Mouse (Mus musculus): ENCODE results near the gene Olfr74. TPM values are rescaled to one million over a fixed set of nuclear protein-coding genes. Genes with fewer than 3 reads are reported as not detected.
"Not testable (repeated sequence)": the region's sequence is repeated elsewhere in the genome, so short reads cannot be mapped to it uniquely, and the experiment has no call there.

Gene Olfr74
- not detected in 2 replicates for polyA plus RNA-seq (2015; fragmentation: Nextera tagmentation; extraction: Ambion mirVana)

DNA sequence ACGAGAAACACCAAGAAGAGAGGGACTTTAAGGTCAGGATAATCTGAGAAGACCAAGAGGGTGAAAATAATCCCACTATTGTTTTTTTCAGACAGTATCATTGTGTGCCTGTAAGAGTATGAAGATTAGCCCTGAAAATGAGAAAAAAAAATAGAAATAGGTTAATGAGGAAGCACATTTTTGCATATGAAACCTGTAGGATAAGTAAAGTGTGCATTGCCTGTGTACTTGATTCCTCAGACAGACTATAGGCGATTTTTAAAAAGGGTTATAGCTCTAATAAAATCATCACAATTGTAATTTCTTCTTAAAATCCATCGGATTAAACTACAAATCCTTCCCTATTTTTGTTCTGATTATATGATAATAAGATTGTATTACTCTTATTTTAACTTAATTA, at the start of gene Olfr74:
Gene Olfr74 (minus strand): TSS at position 101 of the 400 bp plus-strand sequence.
- Histone ChIP-seq H3K4me3 (replicated peaks) (no peak within 1 kb of the TSS), H3K9me3 (replicated peaks) (no peaks in the 10 kb centered on the region), H3K4me2 (no peak within 1 kb of the TSS), H3K27ac (no peak within 1 kb of the TSS), H3K27me3 (no peaks in the 10 kb centered on the region), H3K4me1 (replicated peaks) (no peaks in the 10 kb centered on the region), H3K36me3 (no peaks in the 10 kb centered on the region), H3K9ac (no peak within 1 kb of the TSS)
- no peak for DNase-seq
- 36% methylated on average over 3 of the region's 3 CpGs for WGBS (ENCODE audit: insufficient replicate concordance)
- no peak for ATAC-seq (ENCODE audit: low read depth)

DNA sequence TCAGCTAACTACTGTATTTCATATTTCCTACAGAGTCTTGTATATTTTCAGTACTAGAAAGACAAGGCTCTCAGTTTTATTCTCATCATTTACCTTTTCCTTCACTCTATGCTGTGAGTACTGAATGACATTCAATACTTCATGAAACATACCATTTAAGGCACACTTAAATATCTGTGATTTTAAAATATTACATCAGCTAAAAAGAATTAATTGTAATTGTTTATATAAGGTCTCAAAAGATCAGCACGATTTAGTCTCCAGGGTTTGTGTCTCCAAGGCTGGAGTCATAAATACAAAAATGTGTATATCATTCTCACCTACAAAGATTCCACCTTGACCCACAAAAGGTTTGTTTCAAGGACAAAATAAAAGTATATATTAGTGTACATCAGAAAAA, 48.0 kb upstream of the Olfr74 start, which contains the start of gene Olfr1161:
Gene Olfr1161 (plus strand): TSS at position 301 of the 400 bp plus-strand sequence.
- not testable (repeated sequence) for H3K4me2 ChIP-seq; H3K4me1 ChIP-seq (replicated peaks); ATAC-seq (ENCODE audit: low read depth); DNase-seq; H3K27ac ChIP-seq; H3K4me3 ChIP-seq (replicated peaks); H3K27me3 ChIP-seq; H3K9ac ChIP-seq; H3K36me3 ChIP-seq; H3K9me3 ChIP-seq (replicated peaks)
- WGBS (ENCODE audit: insufficient replicate concordance) = 54% methylated on average over 1 of the region's 1 CpGs

DNA sequence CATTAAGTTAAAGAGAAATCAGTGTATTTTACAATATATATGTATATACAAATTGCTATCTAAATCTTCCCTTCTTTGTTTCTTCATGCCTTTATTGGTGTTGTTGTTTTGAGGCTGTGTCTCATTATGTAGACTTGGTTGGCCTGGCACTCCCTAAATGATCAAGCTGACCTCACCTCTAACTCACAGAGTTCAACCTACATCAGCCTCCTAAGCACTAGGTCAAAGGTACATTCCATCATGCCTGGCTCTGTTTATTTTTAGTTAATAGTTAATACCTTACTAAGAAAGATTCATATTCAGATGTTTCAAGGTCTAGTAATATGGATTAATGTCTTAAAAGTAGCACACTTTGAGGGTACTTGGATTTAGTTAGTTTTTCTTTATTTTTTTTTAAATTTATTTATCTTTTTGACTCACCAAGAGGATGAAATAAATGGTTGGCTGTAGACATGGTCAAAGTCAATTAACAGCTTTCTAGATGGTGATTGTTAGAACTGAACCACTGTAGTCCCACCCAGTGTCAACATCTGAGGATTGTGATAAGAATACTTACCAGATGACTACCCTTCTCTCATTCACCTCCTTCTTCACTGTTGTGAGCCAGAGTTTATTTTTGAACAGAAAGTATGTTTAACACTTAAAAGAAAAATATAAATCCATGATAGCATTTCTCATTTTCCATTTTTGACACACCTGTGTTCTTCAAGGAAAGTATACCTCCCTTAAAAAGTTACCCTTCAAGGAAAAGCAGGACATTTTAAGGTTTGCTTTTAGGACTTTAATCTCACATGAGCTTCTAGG, 33.3 kb upstream of the Olfr74 start, which contains the start of gene Olfr1160:
Gene Olfr1160 (minus strand): TSS at position 754 of the 804 bp plus-strand sequence.
- DNase-seq (no peak), ATAC-seq (ENCODE audit: low read depth) (0 out of 2 replicates have a peak, but pooled peaks have one; percentile 53)
- Histone ChIP-seq H3K4me2 (no peak within 1 kb of the TSS), H3K9me3 (replicated peaks) (no peaks in the 10 kb centered on the region), H3K4me1 (replicated peaks) (no peaks in the 10 kb centered on the region), H3K36me3 (no peaks in the 10 kb centered on the region), H3K4me3 (replicated peaks) (no peak within 1 kb of the TSS), H3K9ac (no peak within 1 kb of the TSS), H3K27ac (no peak within 1 kb of the TSS), H3K27me3 (no peaks in the 10 kb centered on the region)

DNA sequence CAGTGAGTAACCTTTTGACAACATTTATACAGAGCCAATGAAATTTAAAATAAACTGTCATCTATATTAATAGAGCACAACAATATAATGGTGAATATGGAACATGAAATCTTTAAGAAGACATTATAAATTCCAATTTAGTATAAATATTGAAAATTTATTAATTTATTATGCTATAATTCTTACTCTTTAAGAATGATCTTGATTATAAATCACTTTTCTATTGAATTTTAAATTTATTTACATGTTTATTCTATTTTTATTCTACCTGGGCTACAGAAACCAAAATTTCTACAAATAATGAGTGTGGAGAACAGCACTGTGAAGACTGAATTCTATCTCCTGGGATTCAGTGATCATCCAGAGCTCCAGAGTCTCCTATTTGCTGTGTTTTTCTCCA, 15.3 kb upstream of the Olfr74 start, which contains the start of gene Olfr1158:
Gene Olfr1158 (plus strand): TSS at position 301 of the 400 bp plus-strand sequence.
- H3K4me3 ChIP-seq (replicated peaks) = no peak within 1 kb of the TSS
- no peak within 1 kb of the TSS for H3K9ac ChIP-seq
- DNase-seq (no peak), ATAC-seq (ENCODE audit: low read depth) (no peak)
- H3K36me3 ChIP-seq = no peaks in the 10 kb centered on the region
- no peak within 1 kb of the TSS for H3K27ac ChIP-seq
- H3K9me3 ChIP-seq (replicated peaks) = no peaks in the 10 kb centered on the region
- H3K27me3 ChIP-seq = no peaks in the 10 kb centered on the region
- no peak within 1 kb of the TSS for H3K4me2 ChIP-seq
- no peaks in the 10 kb centered on the region for H3K4me1 ChIP-seq (replicated peaks)

DNA sequence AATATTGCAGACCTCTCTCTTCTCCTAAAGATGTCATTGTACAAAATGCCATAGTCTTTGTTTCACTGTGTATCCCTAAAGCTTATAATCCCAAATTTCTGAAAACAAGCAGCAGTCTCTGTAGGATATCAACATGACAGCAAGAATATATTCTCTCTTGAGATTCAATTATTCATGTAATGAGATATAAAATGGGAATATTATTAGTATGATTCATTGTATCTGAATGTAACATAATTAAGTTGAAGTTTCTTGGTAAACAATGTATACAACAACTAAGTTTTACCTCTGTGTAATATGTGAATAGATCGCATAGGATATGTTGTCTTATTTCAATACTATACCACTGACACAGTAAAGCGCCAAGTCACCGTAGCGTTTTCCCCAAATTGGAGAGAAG, 6.3 kb downstream of the Olfr74 start, which contains the start of gene Olfr1157:
Gene Olfr1157 (minus strand): TSS at position 101 of the 400 bp plus-strand sequence.
- Histone ChIP-seq H3K27me3 (no peaks in the 10 kb centered on the region), H3K27ac (no peak within 1 kb of the TSS), H3K36me3 (no peaks in the 10 kb centered on the region), H3K4me1 (replicated peaks) (no peaks in the 10 kb centered on the region), H3K4me2 (no peak within 1 kb of the TSS), H3K9ac (no peak within 1 kb of the TSS), H3K9me3 (replicated peaks) (0 out of 2 replicates have a peak, but pooled peaks cover 4% of the 10 kb centered on the region), H3K4me3 (replicated peaks) (no peak within 1 kb of the TSS)
- no peak for ATAC-seq (ENCODE audit: low read depth)
- DNase-seq = no peak
- WGBS (ENCODE audit: insufficient replicate concordance) = 84% methylated on average over 4 of the region's 4 CpGs

DNA sequence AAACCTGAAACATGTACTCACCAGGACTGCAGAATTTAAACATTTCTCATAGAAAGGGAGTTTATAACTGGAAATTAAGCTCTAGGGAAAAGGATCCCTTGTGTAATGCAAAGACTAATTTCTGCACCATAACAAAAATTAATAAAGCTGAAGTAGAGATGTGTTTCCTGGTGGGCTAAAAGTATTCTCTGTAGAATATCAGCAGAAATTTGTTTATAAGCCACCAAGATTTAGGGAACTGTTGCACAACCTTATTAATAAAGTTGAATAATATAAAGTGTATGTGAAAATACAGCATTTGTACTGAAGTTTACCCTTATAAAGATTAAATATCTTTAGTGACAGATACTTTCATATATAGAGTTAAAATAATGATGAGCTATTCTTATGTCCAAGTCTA, 21.5 kb downstream of the Olfr74 start, which contains the start of gene Olfr1156:
Gene Olfr1156 (minus strand): TSS at position 101 of the 400 bp plus-strand sequence.
- H3K4me3 ChIP-seq (replicated peaks) = no peak within 1 kb of the TSS
- no peaks in the 10 kb centered on the region for H3K4me1 ChIP-seq (replicated peaks)
- no peaks in the 10 kb centered on the region for H3K27me3 ChIP-seq
- ATAC-seq (ENCODE audit: low read depth) (no peak), DNase-seq (no peak)
- no peak within 1 kb of the TSS for H3K4me2 ChIP-seq
- no peak within 1 kb of the TSS for H3K27ac ChIP-seq
- no peaks in the 10 kb centered on the region for H3K36me3 ChIP-seq
- H3K9ac ChIP-seq = no peak within 1 kb of the TSS
- no peaks in the 10 kb centered on the region for H3K9me3 ChIP-seq (replicated peaks)

DNA sequence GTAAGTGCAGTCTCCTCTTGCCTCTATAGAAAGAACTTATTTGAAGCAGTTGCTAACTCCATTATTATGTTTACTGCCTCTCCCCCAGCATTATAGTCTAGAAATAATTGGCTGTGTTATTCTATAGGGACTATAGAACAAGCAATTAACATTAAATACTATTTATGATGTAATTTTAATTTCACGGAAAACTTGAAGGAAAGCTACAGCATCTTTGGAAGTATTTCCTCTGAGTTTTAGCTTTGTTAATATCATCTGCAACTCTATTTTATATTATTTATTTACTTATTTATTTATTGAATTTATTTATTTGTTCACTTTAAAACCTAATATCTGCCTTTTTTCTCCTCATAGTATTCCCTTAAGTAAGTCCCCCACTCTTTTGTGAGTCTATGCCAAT, 29.4 kb downstream of the Olfr74 start, which contains the start of gene Olfr1155:
Gene Olfr1155 (minus strand): TSS at position 101 of the 400 bp plus-strand sequence.
- DNase-seq (no peak), ATAC-seq (ENCODE audit: low read depth) (no peak)
- no peaks in the 10 kb centered on the region for H3K36me3 ChIP-seq
- no peaks in the 10 kb centered on the region for H3K9me3 ChIP-seq (replicated peaks)
- no peak within 1 kb of the TSS for H3K4me2 ChIP-seq
- 97% methylated on average over 1 of the region's 1 CpGs for WGBS (ENCODE audit: insufficient replicate concordance)
- no peaks in the 10 kb centered on the region for H3K4me1 ChIP-seq (replicated peaks)
- no peak within 1 kb of the TSS for H3K27ac ChIP-seq
- H3K27me3 ChIP-seq = no peaks in the 10 kb centered on the region
- no peak within 1 kb of the TSS for H3K9ac ChIP-seq
- H3K4me3 ChIP-seq (replicated peaks) = no peak within 1 kb of the TSS

Other genes starting within 250 kb of the Olfr74 start
- not detected in 2 replicates for gene Olfr1138, start 234.7 kb downstream of the Olfr74 start, polyA plus RNA-seq (2015; fragmentation: Nextera tagmentation; extraction: Ambion mirVana)
- gene Olfr1140, start 230.9 kb downstream of the Olfr74 start, polyA plus RNA-seq (2015; fragmentation: Nextera tagmentation; extraction: Ambion mirVana) = not detected in 2 replicates
- not detected in 2 replicates for gene Olfr1141, start 220.7 kb downstream of the Olfr74 start, polyA plus RNA-seq (2015; fragmentation: Nextera tagmentation; extraction: Ambion mirVana)
- not detected in 2 replicates for gene Olfr152, start 195.2 kb downstream of the Olfr74 start, polyA plus RNA-seq (2015; fragmentation: Nextera tagmentation; extraction: Ambion mirVana)
- gene Olfr1143, start 174.1 kb downstream of the Olfr74 start, polyA plus RNA-seq (2015; fragmentation: Nextera tagmentation; extraction: Ambion mirVana) = not detected in 2 replicates
- gene Olfr1145, start 164.8 kb downstream of the Olfr74 start, polyA plus RNA-seq (2015; fragmentation: Nextera tagmentation; extraction: Ambion mirVana) = not detected in 2 replicates
- not detected in 2 replicates for gene Olfr1148, start 144.1 kb downstream of the Olfr74 start, polyA plus RNA-seq (2015; fragmentation: Nextera tagmentation; extraction: Ambion mirVana)
- not detected in 2 replicates for gene Olfr1150-ps1, start 130.7 kb downstream of the Olfr74 start, polyA plus RNA-seq (2015; fragmentation: Nextera tagmentation; extraction: Ambion mirVana)
- gene Olfr1151, start 118.8 kb downstream of the Olfr74 start, polyA plus RNA-seq (2015; fragmentation: Nextera tagmentation; extraction: Ambion mirVana) = not detected in 2 replicates
- not detected in 2 replicates for gene Olfr1152, start 108.2 kb downstream of the Olfr74 start, polyA plus RNA-seq (2015; fragmentation: Nextera tagmentation; extraction: Ambion mirVana)
- gene Olfr1153, start 79.7 kb downstream of the Olfr74 start, polyA plus RNA-seq (2015; fragmentation: Nextera tagmentation; extraction: Ambion mirVana) = not detected in 2 replicates
- not detected in 2 replicates for gene Olfr1154, start 69.5 kb downstream of the Olfr74 start, polyA plus RNA-seq (2015; fragmentation: Nextera tagmentation; extraction: Ambion mirVana)
- gene Olfr1155, start 29.5 kb downstream of the Olfr74 start, polyA plus RNA-seq (2015; fragmentation: Nextera tagmentation; extraction: Ambion mirVana) = not detected in 2 replicates
- gene Olfr1156, start 21.6 kb downstream of the Olfr74 start, polyA plus RNA-seq (2015; fragmentation: Nextera tagmentation; extraction: Ambion mirVana) = not detected in 2 replicates
- not detected in 2 replicates for gene Olfr1157, start 6.4 kb downstream of the Olfr74 start, polyA plus RNA-seq (2015; fragmentation: Nextera tagmentation; extraction: Ambion mirVana)
- not detected in 2 replicates for gene Olfr1158, start 15.4 kb upstream of the Olfr74 start, polyA plus RNA-seq (2015; fragmentation: Nextera tagmentation; extraction: Ambion mirVana)
- not detected in 2 replicates for gene Olfr1160, start 33.6 kb upstream of the Olfr74 start, polyA plus RNA-seq (2015; fragmentation: Nextera tagmentation; extraction: Ambion mirVana)
- gene Olfr1161, start 48.1 kb upstream of the Olfr74 start, polyA plus RNA-seq (2015; fragmentation: Nextera tagmentation; extraction: Ambion mirVana) = not detected in 2 replicates
- not detected in 2 replicates for gene Olfr73, start 63.0 kb upstream of the Olfr74 start, polyA plus RNA-seq (2015; fragmentation: Nextera tagmentation; extraction: Ambion mirVana)
- not detected in 2 replicates for gene Olfr1162, start 76.5 kb upstream of the Olfr74 start, polyA plus RNA-seq (2015; fragmentation: Nextera tagmentation; extraction: Ambion mirVana)
- gene Olfr1163, start 97.2 kb upstream of the Olfr74 start, polyA plus RNA-seq (2015; fragmentation: Nextera tagmentation; extraction: Ambion mirVana) = not detected in 2 replicates
- not detected in 2 replicates for gene Olfr1164, start 119.3 kb upstream of the Olfr74 start, polyA plus RNA-seq (2015; fragmentation: Nextera tagmentation; extraction: Ambion mirVana)
- not detected in 2 replicates for gene Olfr1166, start 153.6 kb upstream of the Olfr74 start, polyA plus RNA-seq (2015; fragmentation: Nextera tagmentation; extraction: Ambion mirVana)
- gene Olfr1167, start 180.5 kb upstream of the Olfr74 start, polyA plus RNA-seq (2015; fragmentation: Nextera tagmentation; extraction: Ambion mirVana) = not detected in 2 replicates
- gene Olfr1168, start 207.2 kb upstream of the Olfr74 start, polyA plus RNA-seq (2015; fragmentation: Nextera tagmentation; extraction: Ambion mirVana) = not detected in 2 replicates